Mouse (Mus musculus): ENCODE measurements at regions not wholly inside any gene's neighbourhood (a gene's known extent, or its start where the extent isn't known, plus 50 kb on each side); places are given as distances from the start of the nearest gene placed in this dataset.

GRCm38 (mm10) chr15:28129536-28129935 lies 74.0 kb upstream of the Dnah5 start:
- TF ChIP-seq CTCF (IDR thresholded peaks at IDR 0.05; ENCODE audit: low read depth), result no peak
- Histone ChIP-seq H3K4me1 (ENCODE audit: insufficient read depth) (no peaks in the 10 kb centered on the region), H3K4me3 (ENCODE audit: low read depth, low read length) (no peak overlapping the region), H3K9ac (no peak overlapping the region), H3K27ac (ENCODE audit: low read depth, low read length) (no peak overlapping the region), H3K36me3 (ENCODE audit: insufficient read depth) (no peaks in the 10 kb centered on the region), H3K27me3 (ENCODE audit: insufficient read depth, low read length) (no peaks in the 10 kb centered on the region), H3K9me3 (ENCODE audit: low read length) (no peaks in the 10 kb centered on the region), H3K4me2 (ENCODE audit: low read depth) (no peak overlapping the region)
- DNase-seq, result no peak
- WGBS, result 94% methylated on average over 7 of the region's 7 CpGs
- ATAC-seq, result no peak

GRCm38 (mm10) chr15:28131546-28131945 lies 72.0 kb upstream of the Dnah5 start:
- DNase-seq (no peak), ATAC-seq (no peak)
- WGBS, result 92% methylated on average over 4 of the region's 4 CpGs
- H3K4me3 ChIP-seq (ENCODE audit: low read depth, low read length), result no peak overlapping the region
- H3K36me3 ChIP-seq (ENCODE audit: insufficient read depth), result no peaks in the 10 kb centered on the region
- no peak overlapping the region for H3K9ac ChIP-seq
- no peak overlapping the region for H3K4me2 ChIP-seq (ENCODE audit: low read depth)
- no peak overlapping the region for H3K27ac ChIP-seq (ENCODE audit: low read depth, low read length)
- H3K9me3 ChIP-seq (ENCODE audit: low read length), result no peaks in the 10 kb centered on the region
- H3K27me3 ChIP-seq (ENCODE audit: insufficient read depth, low read length), result no peaks in the 10 kb centered on the region
- TF ChIP-seq CTCF (IDR thresholded peaks at IDR 0.05; ENCODE audit: low read depth), result no peak
- no peaks in the 10 kb centered on the region for H3K4me1 ChIP-seq (ENCODE audit: insufficient read depth)

GRCm38 (mm10) chr15:28133171-28133810 lies 70.3 kb upstream of the Dnah5 start:
- peak; percentile 25; the same call in 1 of the 2 replicates for ATAC-seq
- H3K9ac ChIP-seq, result no peak overlapping the region
- no peaks in the 10 kb centered on the region for H3K36me3 ChIP-seq (ENCODE audit: insufficient read depth)
- peak; percentile 9 for DNase-seq
- TF ChIP-seq CTCF (IDR thresholded peaks at IDR 0.05; ENCODE audit: low read depth), result no peak
- no peaks in the 10 kb centered on the region for H3K9me3 ChIP-seq (ENCODE audit: low read length)
- no peaks in the 10 kb centered on the region for H3K4me1 ChIP-seq (ENCODE audit: insufficient read depth)
- no peaks in the 10 kb centered on the region for H3K27me3 ChIP-seq (ENCODE audit: insufficient read depth, low read length)
- 61% methylated on average over 10 of the region's 10 CpGs for WGBS
- H3K27ac ChIP-seq (ENCODE audit: low read depth, low read length), result no peak overlapping the region
- no peak overlapping the region for H3K4me2 ChIP-seq (ENCODE audit: low read depth)
- no peak overlapping the region for H3K4me3 ChIP-seq (ENCODE audit: low read depth, low read length)

- no peak for ATAC-seq
- DNase-seq, result no peak
- WGBS, result 48% methylated on average over 2 of the region's 2 CpGs
- H3K4me2 ChIP-seq (ENCODE audit: low read depth), result no peak overlapping the region
- no peaks in the 10 kb centered on the region for H3K9me3 ChIP-seq (ENCODE audit: low read length)
- no peak overlapping the region for H3K27ac ChIP-seq (ENCODE audit: low read depth, low read length)
- no peak overlapping the region for H3K9ac ChIP-seq
- no peak for TF ChIP-seq CTCF (IDR thresholded peaks at IDR 0.05; ENCODE audit: low read depth)
- no peaks in the 10 kb centered on the region for H3K36me3 ChIP-seq (ENCODE audit: insufficient read depth)
- H3K4me3 ChIP-seq (ENCODE audit: low read depth, low read length), result no peak overlapping the region
- no peaks in the 10 kb centered on the region for H3K4me1 ChIP-seq (ENCODE audit: insufficient read depth)
- H3K27me3 ChIP-seq (ENCODE audit: insufficient read depth, low read length), result no peaks in the 10 kb centered on the region
Observed at GRCm38 (mm10) chr15:28134206-28134605, 69.3 kb upstream of the Dnah5 start.

GRCm38 (mm10) chr15:28138806-28139205 lies 64.7 kb upstream of the Dnah5 start:
- Histone ChIP-seq H3K27ac (ENCODE audit: low read depth, low read length) (no peak overlapping the region), H3K4me3 (ENCODE audit: low read depth, low read length) (no peak overlapping the region), H3K27me3 (ENCODE audit: insufficient read depth, low read length) (no peaks in the 10 kb centered on the region), H3K9me3 (ENCODE audit: low read length) (no peaks in the 10 kb centered on the region), H3K9ac (no peak overlapping the region), H3K4me1 (ENCODE audit: insufficient read depth) (no peaks in the 10 kb centered on the region), H3K4me2 (ENCODE audit: low read depth) (no peak overlapping the region), H3K36me3 (ENCODE audit: insufficient read depth) (no peaks in the 10 kb centered on the region)
- WGBS, result 77% methylated on average over 2 of the region's 2 CpGs
- no peak for TF ChIP-seq CTCF (IDR thresholded peaks at IDR 0.05; ENCODE audit: low read depth)
- ATAC-seq, result peak; percentile 74
- DNase-seq, result no peak

GRCm38 (mm10) chr15:28140301-28140700 lies 63.3 kb upstream of the Dnah5 start:
- WGBS, result 73% methylated on average over 8 of the region's 8 CpGs
- H3K36me3 ChIP-seq (ENCODE audit: insufficient read depth), result no peaks in the 10 kb centered on the region
- H3K27ac ChIP-seq (ENCODE audit: low read depth, low read length), result no peak overlapping the region
- no peaks in the 10 kb centered on the region for H3K9me3 ChIP-seq (ENCODE audit: low read length)
- H3K4me1 ChIP-seq (ENCODE audit: insufficient read depth), result no peaks in the 10 kb centered on the region
- H3K27me3 ChIP-seq (ENCODE audit: insufficient read depth, low read length), result no peaks in the 10 kb centered on the region
- no peak overlapping the region for H3K9ac ChIP-seq
- H3K4me2 ChIP-seq (ENCODE audit: low read depth), result no peak overlapping the region
- ATAC-seq (peak; percentile 61), DNase-seq (no peak)
- no peak for TF ChIP-seq CTCF (IDR thresholded peaks at IDR 0.05; ENCODE audit: low read depth)
- no peak overlapping the region for H3K4me3 ChIP-seq (ENCODE audit: low read depth, low read length)

- no peak overlapping the region for H3K27ac ChIP-seq (ENCODE audit: low read depth, low read length)
- 54% methylated on average over 6 of the region's 6 CpGs for WGBS
- ATAC-seq, result no peak
- no peak overlapping the region for H3K4me2 ChIP-seq (ENCODE audit: low read depth)
- no peak overlapping the region for H3K4me3 ChIP-seq (ENCODE audit: low read depth, low read length)
- no peaks in the 10 kb centered on the region for H3K4me1 ChIP-seq (ENCODE audit: insufficient read depth)
- no peak for DNase-seq
- no peak for TF ChIP-seq CTCF (IDR thresholded peaks at IDR 0.05; ENCODE audit: low read depth)
- H3K9ac ChIP-seq, result no peak overlapping the region
- H3K9me3 ChIP-seq (ENCODE audit: low read length), result no peaks in the 10 kb centered on the region
- H3K27me3 ChIP-seq (ENCODE audit: insufficient read depth, low read length), result no peaks in the 10 kb centered on the region
- no peaks in the 10 kb centered on the region for H3K36me3 ChIP-seq (ENCODE audit: insufficient read depth)
Observed at GRCm38 (mm10) chr15:28141345-28141744, 62.2 kb upstream of the Dnah5 start.

Measured in forebrain, postnatal 0 days (tissue).